Mouse (Mus musculus): ENCODE measurements around the gene Det1.

DNA sequence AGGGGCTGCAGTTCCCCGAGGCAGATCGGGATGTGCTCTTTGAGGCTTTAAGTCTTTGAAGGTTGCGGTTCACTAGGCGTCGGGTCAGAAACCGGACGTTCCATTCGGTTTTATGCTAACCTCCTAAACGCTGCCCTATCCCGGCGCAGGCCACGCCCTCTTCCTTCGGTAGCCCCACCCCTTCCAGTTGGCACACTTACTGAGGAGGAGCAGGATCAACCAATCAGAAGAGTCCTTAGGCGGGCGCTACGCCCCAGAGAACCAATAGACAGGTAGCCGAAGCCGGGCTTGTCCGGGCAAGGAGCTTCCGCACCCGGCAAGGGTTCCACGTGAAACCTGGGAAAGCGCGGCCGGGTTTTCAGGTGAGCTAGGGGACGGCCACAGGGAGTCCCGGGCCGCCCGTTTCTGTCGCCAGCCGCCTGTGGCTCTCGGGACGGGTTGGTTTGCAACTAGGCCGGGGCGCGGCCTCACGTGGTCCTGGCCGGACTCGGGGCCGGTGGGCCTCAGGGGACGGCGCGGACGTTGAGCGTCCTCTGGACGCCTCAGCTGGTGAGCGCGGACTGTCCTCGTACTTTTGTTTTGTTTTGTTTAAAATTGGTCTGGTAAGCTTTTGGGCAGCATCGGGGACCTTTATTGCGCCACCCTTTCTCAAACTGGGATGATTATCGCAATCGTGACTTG lies 48.7 kb upstream of the Det1 start, which contains the start of gene Aen:
- TF ChIP-seq CTCF (IDR thresholded peaks at IDR 0.05; ENCODE audit: insufficient read depth, low read length): no peak
- peak; percentile 28; the same call in 1 of the 2 replicates for TF ChIP-seq POLR2A (IDR thresholded peaks at IDR 0.05; ENCODE audit: borderline replicate concordance, extremely low read depth, low read depth, low read length)

Data from lung, adult 2 months (tissue).